Mouse (Mus musculus) liver, postnatal 0 days (tissue): Measurements from ENCODE around the gene Hoxa7. TPM values are rescaled to one million over a fixed set of nuclear protein-coding genes. Genes with fewer than 3 reads are reported as not detected.

ENCODE experiments used
- ATAC-seq: fragments of 200-750 bp; cut with Nextera tagmentation; 2 replicates; pipeline ENCODE4 v1.8.0; 2017; ENCODE audit warnings: mild to moderate bottlenecking, moderate library complexity
- DNase-seq: peaks from one replicate; pipeline ENCODE4 v3.0.0-alpha.2; 2016
- H3K27ac ChIP-seq: fragments of 300-500 bp; sonication (generic); 2 replicates; pipeline ENCODE4 v1.5.1; 2014; ENCODE audit warnings: antibody characterized with exemption, moderate library complexity, mild to moderate bottlenecking, low read depth
- H3K27me3 ChIP-seq: fragments of 300-500 bp; sonication (generic); 2 replicates; pipeline ENCODE4 v1.6.1; 2014; ENCODE audit warnings: low read length, control low read depth, mixed read lengths; ENCODE audit not compliant: insufficient read depth
- H3K36me3 ChIP-seq: fragments of 300-500 bp; sonication (generic); replicated peaks from 2 replicates; pipeline ENCODE4 v1.6.1; 2014; ENCODE audit warnings: mild to moderate bottlenecking, control low read depth, low read length, moderate library complexity, mixed read lengths; ENCODE audit not compliant: insufficient read depth
- H3K4me1 ChIP-seq: fragments of 300-500 bp; sonication (generic); 2 replicates; pipeline ENCODE4 v1.6.1; 2014; ENCODE audit warnings: antibody characterized with exemption, mild to moderate bottlenecking, control low read depth; ENCODE audit not compliant: insufficient read depth
- H3K4me2 ChIP-seq: fragments of 300-500 bp; sonication (generic); 2 replicates; pipeline ENCODE4 v1.6.1; 2014; ENCODE audit warnings: low read depth, mild to moderate bottlenecking, low read length, moderate library complexity, mixed read lengths
- H3K4me3 ChIP-seq: fragments of 300-500 bp; sonication (generic); 2 replicates; pipeline ENCODE4 v1.5.1; 2014; ENCODE audit warnings: low read depth, low read length
- H3K9ac ChIP-seq: fragments of 300-500 bp; sonication (generic); replicated peaks from 2 replicates; pipeline ENCODE4 v1.6.1; 2014; ENCODE audit warnings: mild to moderate bottlenecking, moderate library complexity
- H3K9me3 ChIP-seq: fragments of 300-500 bp; sonication (generic); 2 replicates; pipeline ENCODE4 v1.6.1; 2016; ENCODE audit warnings: mild to moderate bottlenecking, control low read depth, low read length, mixed read lengths
- CTCF ChIP-seq: sonication (generic); IDR thresholded peaks from 2 replicates; pipeline ENCODE4 v1.5.1; 2016; ENCODE audit warnings: antibody characterized with exemption, low read depth
- EP300 ChIP-seq: IDR thresholded peaks from 2 replicates; pipeline ENCODE4 v1.6.1; 2016; ENCODE audit warnings: antibody characterized with exemption, low read depth, mild to moderate bottlenecking
- WGBS: fragments of 180-500 bp; shearing (Covaris S2); extraction: QIAGEN DNeasy Blood & Tissue Kit; methylation state at CpG from one replicate; pipeline ENCODE4 v1.1.7; 2014; ENCODE audit not compliant: insufficient replicate concordance; 5-methylcytosine and 5-hydroxymethylcytosine counted together
- polyA plus RNA-seq: library from polyadenylated mRNA; unstranded; fragments of >200 nt; fragmentation: Nextera tagmentation; extraction: Ambion mirVana; gene quantifications from 2 replicates; pipeline ENCODE4 v1.2.1, GENCODE M21; 2015

The Hoxa7 gene
- polyA plus RNA-seq, 1 experiment from 2014 or later, result 0.39 TPM

DNA sequence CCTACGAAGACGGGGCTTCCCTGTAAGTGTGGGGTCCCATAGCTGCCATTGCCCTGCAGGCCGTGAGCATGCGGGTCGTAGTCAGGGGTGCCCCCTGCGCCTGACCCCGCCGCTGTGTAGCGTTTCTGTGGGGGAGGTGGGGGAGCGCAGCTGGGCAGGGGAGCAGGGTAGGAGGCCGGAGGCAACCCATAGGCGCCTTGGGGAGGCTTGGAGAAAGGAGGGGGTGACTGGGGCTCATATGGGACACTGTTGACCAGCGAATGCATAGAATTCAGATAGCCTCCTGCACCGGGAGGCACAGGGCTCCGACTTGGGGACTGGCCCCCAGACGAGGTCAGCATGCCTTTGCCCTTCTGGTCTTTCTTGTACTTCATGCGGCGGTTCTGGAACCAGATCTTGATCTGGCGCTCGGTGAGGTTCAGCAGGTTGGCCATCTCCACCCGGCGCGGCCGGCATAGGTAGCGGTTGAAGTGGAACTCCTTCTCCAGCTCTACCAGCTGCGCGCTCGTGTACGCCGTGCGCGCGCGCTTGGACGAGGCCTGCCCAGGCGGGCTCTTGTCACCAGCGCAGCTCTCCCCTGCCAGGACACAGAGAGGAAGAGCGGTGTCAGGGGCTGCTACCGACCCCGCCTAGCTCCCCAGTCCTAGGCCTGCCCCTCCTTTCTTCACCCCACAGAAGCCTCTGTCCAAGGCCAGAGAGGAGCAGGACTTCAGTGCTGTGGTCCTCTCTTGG, 51.3 kb downstream of the Hoxa7 start:
- WGBS, result 20% methylated on average over 40 of the region's 40 CpGs
- Histone ChIP-seq H3K27me3 (peaks cover 92% of the 10 kb centered on the region), H3K4me1 (peaks cover 3% of the 10 kb centered on the region; the same call in 1 of the 2 replicates), H3K9ac (0 out of 2 replicates have a peak overlapping the region, but pooled peaks have one; percentile 26), H3K4me3 (no peak overlapping the region), H3K4me2 (peak overlapping the region; percentile 38), H3K36me3 (no peaks in the 10 kb centered on the region), H3K27ac (peak overlapping the region; percentile 67), H3K9me3 (no peaks in the 10 kb centered on the region)
- no peak for TF ChIP-seq EP300
- no peak for TF ChIP-seq CTCF
- ATAC-seq, result peak; percentile 68
- DNase-seq, result peak; percentile 23

DNA sequence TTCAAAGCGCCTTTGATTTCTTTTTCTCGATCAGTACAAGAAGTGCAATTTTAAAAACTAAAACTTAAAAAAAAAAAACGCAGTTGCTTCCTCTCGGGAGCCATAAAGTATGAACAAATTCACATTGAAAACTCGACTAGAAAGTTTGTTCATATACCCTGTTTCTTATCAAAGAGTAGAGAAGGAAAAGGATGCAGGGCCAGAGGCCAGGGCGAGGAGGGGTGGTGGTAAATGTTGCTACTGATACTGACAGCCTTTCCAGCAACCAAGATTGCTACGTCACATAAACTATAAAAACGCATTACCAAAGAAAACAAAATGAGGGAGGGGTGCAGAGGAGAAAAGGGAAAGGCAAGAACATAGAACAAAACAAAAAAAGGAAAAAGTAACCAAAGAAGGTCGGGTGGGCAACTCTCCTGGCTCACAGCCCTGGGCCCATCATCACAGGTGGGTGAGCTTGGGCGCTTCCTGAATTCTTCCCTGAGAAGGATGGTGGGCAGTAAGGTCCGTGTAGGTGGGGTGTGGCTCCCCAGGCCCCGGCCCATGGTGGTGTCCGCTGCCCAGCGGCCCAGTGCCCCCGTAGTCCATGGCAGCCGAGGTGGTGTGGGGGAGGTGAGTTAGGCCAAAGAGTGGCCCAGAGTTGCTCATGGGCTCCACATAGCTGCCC, 52.0 kb downstream of the Hoxa7 start:
- 0 out of 2 replicates have a peak overlapping the region, but pooled peaks have one; percentile 26 for H3K9ac ChIP-seq
- no peaks in the 10 kb centered on the region for H3K36me3 ChIP-seq
- H3K4me3 ChIP-seq, result no peak overlapping the region
- peak overlapping the region; percentile 67 for H3K27ac ChIP-seq
- peak overlapping the region; percentile 38 for H3K4me2 ChIP-seq
- peaks cover 3% of the 10 kb centered on the region; the same call in 1 of the 2 replicates for H3K4me1 ChIP-seq
- ATAC-seq, result no peak
- peaks cover 92% of the 10 kb centered on the region for H3K27me3 ChIP-seq
- H3K9me3 ChIP-seq, result no peaks in the 10 kb centered on the region
- WGBS, result 46% methylated on average over 16 of the region's 16 CpGs
- no peak for TF ChIP-seq CTCF
- no peak for TF ChIP-seq EP300
- DNase-seq, result no peak

DNA sequence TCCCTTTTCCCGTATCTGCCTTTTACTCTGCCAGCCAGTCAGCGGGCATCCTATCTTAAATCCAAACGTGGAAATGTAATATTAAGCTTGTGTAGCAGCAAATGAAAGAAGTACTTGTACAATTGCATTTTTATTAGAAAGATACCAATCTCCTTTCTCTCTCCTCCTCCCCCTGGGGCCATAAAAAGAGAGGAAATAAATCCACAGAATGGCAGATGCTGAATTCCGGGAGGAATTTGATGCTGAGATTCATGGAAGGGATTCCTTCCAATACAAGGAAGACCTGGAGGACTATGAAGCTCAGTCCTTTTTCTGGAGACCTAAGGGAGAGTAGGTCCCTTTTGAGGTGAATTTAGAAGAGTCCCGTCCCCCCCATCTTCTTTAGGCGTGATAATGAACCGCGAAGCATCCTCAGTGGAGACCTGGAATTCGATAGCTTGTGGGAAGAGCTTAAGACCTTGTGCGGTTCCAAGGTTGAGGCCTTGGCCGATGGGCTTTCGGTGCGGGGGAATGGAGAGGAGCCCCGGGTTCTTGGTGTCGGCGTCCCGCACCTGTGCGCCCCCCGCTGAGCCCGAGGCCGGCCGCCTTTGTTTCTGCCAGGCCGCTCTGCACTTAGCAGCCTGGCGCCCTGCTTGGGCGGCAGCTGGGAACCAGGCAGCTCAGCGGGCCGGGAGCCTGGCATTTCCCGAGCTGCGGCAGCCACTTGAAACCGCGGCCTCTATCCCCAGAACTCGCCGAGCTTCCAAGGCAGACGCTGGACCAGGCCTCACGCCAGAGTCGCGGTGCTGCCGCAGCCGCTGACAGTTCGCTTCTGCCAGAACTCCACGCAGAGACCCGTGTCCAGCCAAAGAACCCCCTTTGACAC, 53.2 kb downstream of the Hoxa7 start:
- 41% methylated on average over 42 of the region's 42 CpGs for WGBS
- no peaks in the 10 kb centered on the region for H3K36me3 ChIP-seq
- H3K4me2 ChIP-seq, result peak overlapping the region; percentile 13
- H3K27me3 ChIP-seq, result peaks cover 95% of the 10 kb centered on the region
- peaks cover 3% of the 10 kb centered on the region; the same call in 1 of the 2 replicates for H3K4me1 ChIP-seq
- ATAC-seq (no peak), DNase-seq (no peak)
- no peak overlapping the region for H3K4me3 ChIP-seq
- no peaks in the 10 kb centered on the region for H3K9me3 ChIP-seq
- no peak overlapping the region for H3K27ac ChIP-seq
- TF ChIP-seq CTCF, result no peak
- no peak for TF ChIP-seq EP300
- H3K9ac ChIP-seq, result no peak overlapping the region

DNA sequence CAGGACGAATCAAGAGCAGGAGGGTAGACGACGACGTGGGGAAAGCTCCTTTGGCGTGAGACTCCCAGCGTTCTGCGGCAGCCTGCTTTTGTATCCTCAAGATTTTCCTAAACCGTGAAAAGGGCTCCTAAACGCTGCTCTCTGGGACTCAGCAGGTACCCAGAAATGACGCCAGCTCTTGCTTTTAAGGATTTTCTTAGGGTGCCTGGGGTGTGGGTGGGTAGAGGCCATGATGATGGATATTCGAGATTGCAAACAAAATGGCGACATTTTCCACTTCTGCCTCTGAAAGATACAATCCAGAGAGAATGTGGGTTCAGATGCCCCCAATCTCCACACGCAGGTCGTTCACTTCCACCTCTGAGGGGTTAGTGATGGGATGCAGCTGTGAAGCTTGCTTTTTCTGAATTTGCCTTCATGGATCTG, 53.9 kb downstream of the Hoxa7 start:
- ATAC-seq (no peak), DNase-seq (no peak)
- Histone ChIP-seq H3K36me3 (no peaks in the 10 kb centered on the region), H3K4me1 (peaks cover 3% of the 10 kb centered on the region; the same call in 1 of the 2 replicates), H3K4me2 (no peak overlapping the region), H3K27ac (no peak overlapping the region), H3K9me3 (no peaks in the 10 kb centered on the region), H3K9ac (no peak overlapping the region), H3K4me3 (no peak overlapping the region), H3K27me3 (peaks cover 97% of the 10 kb centered on the region)
- TF ChIP-seq EP300 (no peak), CTCF (no peak)
- 43% methylated on average over 14 of the region's 14 CpGs for WGBS

DNA sequence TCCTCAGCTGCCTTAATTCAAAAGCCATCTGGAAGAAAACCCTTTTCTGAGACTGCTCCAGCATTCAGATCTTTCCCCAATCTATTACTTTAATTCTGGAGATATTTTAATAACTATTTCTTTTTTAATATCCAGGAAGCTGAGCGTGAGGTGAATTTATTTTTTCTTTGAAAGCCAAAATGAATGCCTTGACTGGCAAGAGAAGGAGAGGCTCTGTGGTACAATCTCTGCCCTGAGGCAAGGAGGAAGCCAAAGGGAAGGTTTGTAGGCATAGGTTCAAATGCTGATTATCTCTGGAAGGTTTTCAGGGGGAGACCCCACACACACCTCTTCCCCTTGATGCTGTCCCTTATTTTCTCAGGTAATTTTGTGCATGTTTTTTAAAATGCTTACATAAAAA, 54.5 kb downstream of the Hoxa7 start:
- DNase-seq (no peak), ATAC-seq (no peak)
- Histone ChIP-seq H3K36me3 (no peaks in the 10 kb centered on the region), H3K27ac (peak overlapping the region; percentile 3; the same call in 1 of the 2 replicates), H3K9me3 (no peaks in the 10 kb centered on the region), H3K9ac (no peak overlapping the region), H3K4me3 (no peak overlapping the region), H3K4me1 (no peaks in the 10 kb centered on the region), H3K4me2 (no peak overlapping the region), H3K27me3 (peaks cover 96% of the 10 kb centered on the region)
- 44% methylated on average over 1 of the region's 1 CpGs for WGBS
- TF ChIP-seq EP300, result no peak
